Mouse (Mus musculus): Measurements from ENCODE around the gene Lsm7. TPM values are rescaled to one million over a fixed set of nuclear protein-coding genes. Genes with fewer than 3 reads are reported as not detected.

Lsm7 gene
- polyA plus RNA-seq, 1 experiment from 2014 or later, result 325 TPM

GRCm38 (mm10) chr10:80897861-80898510 lies 43.0 kb upstream of the Lsm7 start:
- no peaks in the 10 kb centered on the region for H3K27me3 ChIP-seq
- peak overlapping the region; percentile 36; the same call in 1 of the 2 replicates for H3K9ac ChIP-seq
- peaks cover 24% of the 10 kb centered on the region for H3K4me1 ChIP-seq
- no peak overlapping the region for H3K4me2 ChIP-seq
- H3K9me3 ChIP-seq (replicated peaks), result no peaks in the 10 kb centered on the region
- peaks cover 36% of the 10 kb centered on the region for H3K36me3 ChIP-seq (ENCODE audit: poor library complexity, severe bottlenecking)
- H3K27ac ChIP-seq, result no peak overlapping the region
- ATAC-seq, result no peak
- 34% methylated on average over 41 of the region's 41 CpGs for WGBS
- no peak overlapping the region for H3K4me3 ChIP-seq

GRCm38 (mm10) chr10:80896581-80897485 lies 41.8 kb upstream of the Lsm7 start:
- H3K36me3 ChIP-seq (ENCODE audit: poor library complexity, severe bottlenecking), result peaks cover 25% of the 10 kb centered on the region
- no peaks in the 10 kb centered on the region for H3K27me3 ChIP-seq
- H3K4me2 ChIP-seq, result no peak overlapping the region
- no peak for ATAC-seq
- WGBS, result 71% methylated on average over 24 of the region's 24 CpGs
- H3K4me3 ChIP-seq, result no peak overlapping the region
- no peaks in the 10 kb centered on the region for H3K9me3 ChIP-seq (replicated peaks)
- no peak overlapping the region for H3K27ac ChIP-seq
- H3K4me1 ChIP-seq, result peaks cover 24% of the 10 kb centered on the region
- no peak overlapping the region for H3K9ac ChIP-seq

GRCm38 (mm10) chr10:80895697-80896096 lies 40.7 kb upstream of the Lsm7 start:
- 85% methylated on average over 6 of the region's 6 CpGs for WGBS
- Histone ChIP-seq H3K9me3 (replicated peaks) (no peaks in the 10 kb centered on the region), H3K4me2 (no peak overlapping the region), H3K9ac (no peak overlapping the region), H3K4me3 (no peak overlapping the region), H3K27me3 (no peaks in the 10 kb centered on the region), H3K4me1 (peaks cover 24% of the 10 kb centered on the region), H3K27ac (no peak overlapping the region), H3K36me3 (ENCODE audit: poor library complexity, severe bottlenecking) (peaks cover 21% of the 10 kb centered on the region)
- no peak for ATAC-seq

GRCm38 (mm10) chr10:80895100-80895499 lies 40.1 kb upstream of the Lsm7 start:
- Histone ChIP-seq H3K9me3 (replicated peaks) (no peaks in the 10 kb centered on the region), H3K27ac (no peak overlapping the region), H3K9ac (no peak overlapping the region), H3K27me3 (no peaks in the 10 kb centered on the region), H3K4me2 (no peak overlapping the region), H3K4me3 (no peak overlapping the region), H3K4me1 (peaks cover 24% of the 10 kb centered on the region), H3K36me3 (ENCODE audit: poor library complexity, severe bottlenecking) (peaks cover 21% of the 10 kb centered on the region)
- 91% methylated on average over 7 of the region's 7 CpGs for WGBS
- no peak for ATAC-seq

- H3K4me2 ChIP-seq, result no peak overlapping the region
- H3K27ac ChIP-seq, result no peak overlapping the region
- 75% methylated on average over 11 of the region's 11 CpGs for WGBS
- H3K9me3 ChIP-seq (replicated peaks), result no peaks in the 10 kb centered on the region
- no peak overlapping the region for H3K4me3 ChIP-seq
- H3K36me3 ChIP-seq (ENCODE audit: poor library complexity, severe bottlenecking), result no peaks in the 10 kb centered on the region
- no peaks in the 10 kb centered on the region for H3K4me1 ChIP-seq
- H3K27me3 ChIP-seq, result peaks cover 12% of the 10 kb centered on the region
- no peak overlapping the region for H3K9ac ChIP-seq
- no peak for ATAC-seq
Observed at GRCm38 (mm10) chr10:80887181-80887580, 32.2 kb upstream of the Lsm7 start.

- Histone ChIP-seq H3K9me3 (replicated peaks) (no peaks in the 10 kb centered on the region), H3K4me3 (no peak overlapping the region), H3K27me3 (no peaks in the 10 kb centered on the region), H3K4me2 (no peak overlapping the region), H3K9ac (no peak overlapping the region), H3K27ac (no peak overlapping the region), H3K4me1 (no peaks in the 10 kb centered on the region), H3K36me3 (ENCODE audit: poor library complexity, severe bottlenecking) (no peaks in the 10 kb centered on the region)
- 27% methylated on average over 10 of the region's 10 CpGs for WGBS
- ATAC-seq, result no peak
Observed at GRCm38 (mm10) chr10:80881301-80881700, 26.3 kb upstream of the Lsm7 start.

- Histone ChIP-seq H3K27ac (no peak overlapping the region), H3K4me3 (no peak overlapping the region), H3K4me1 (no peaks in the 10 kb centered on the region), H3K4me2 (no peak overlapping the region), H3K27me3 (no peaks in the 10 kb centered on the region), H3K36me3 (ENCODE audit: poor library complexity, severe bottlenecking) (no peaks in the 10 kb centered on the region), H3K9me3 (replicated peaks) (no peaks in the 10 kb centered on the region), H3K9ac (no peak overlapping the region)
- no peak for ATAC-seq
- WGBS, result 82% methylated on average over 2 of the region's 2 CpGs
Observed at GRCm38 (mm10) chr10:80880901-80881300, 25.9 kb upstream of the Lsm7 start.

GRCm38 (mm10) chr10:80880131-80880641 lies 25.2 kb upstream of the Lsm7 start:
- Histone ChIP-seq H3K4me1 (no peaks in the 10 kb centered on the region), H3K9me3 (replicated peaks) (no peaks in the 10 kb centered on the region), H3K27ac (no peak overlapping the region), H3K27me3 (no peaks in the 10 kb centered on the region), H3K4me3 (no peak overlapping the region), H3K9ac (no peak overlapping the region), H3K36me3 (ENCODE audit: poor library complexity, severe bottlenecking) (no peaks in the 10 kb centered on the region), H3K4me2 (no peak overlapping the region)
- 24% methylated on average over 5 of the region's 5 CpGs for WGBS
- ATAC-seq, result no peak

- WGBS, result 29% methylated on average over 3 of the region's 3 CpGs
- Histone ChIP-seq H3K9ac (0 out of 2 replicates have a peak overlapping the region, but pooled peaks have one; percentile 24), H3K27me3 (peaks cover 8% of the 10 kb centered on the region; the same call in 1 of the 2 replicates), H3K27ac (no peak overlapping the region), H3K36me3 (ENCODE audit: poor library complexity, severe bottlenecking) (no peaks in the 10 kb centered on the region), H3K9me3 (replicated peaks) (no peaks in the 10 kb centered on the region), H3K4me2 (no peak overlapping the region), H3K4me1 (no peaks in the 10 kb centered on the region), H3K4me3 (no peak overlapping the region)
- ATAC-seq, result no peak
Observed at GRCm38 (mm10) chr10:80876594-80876993, 21.6 kb upstream of the Lsm7 start.

GRCm38 (mm10) chr10:80876028-80876427 lies 21.0 kb upstream of the Lsm7 start:
- no peaks in the 10 kb centered on the region for H3K36me3 ChIP-seq (ENCODE audit: poor library complexity, severe bottlenecking)
- H3K9me3 ChIP-seq (replicated peaks), result no peaks in the 10 kb centered on the region
- peak overlapping the region; percentile 24; the same call in 1 of the 2 replicates for H3K9ac ChIP-seq
- peaks cover 8% of the 10 kb centered on the region; the same call in 1 of the 2 replicates for H3K27me3 ChIP-seq
- no peak overlapping the region for H3K27ac ChIP-seq
- no peak overlapping the region for H3K4me2 ChIP-seq
- no peak overlapping the region for H3K4me3 ChIP-seq
- no peaks in the 10 kb centered on the region for H3K4me1 ChIP-seq
- WGBS, result 22% methylated on average over 5 of the region's 5 CpGs
- ATAC-seq, result no peak

GRCm38 (mm10) chr10:80874035-80874434 lies 19.0 kb upstream of the Lsm7 start:
- H3K27ac ChIP-seq, result no peak overlapping the region
- H3K4me3 ChIP-seq, result no peak overlapping the region
- 77% methylated on average over 9 of the region's 9 CpGs for WGBS
- H3K27me3 ChIP-seq, result peaks cover 8% of the 10 kb centered on the region; the same call in 1 of the 2 replicates
- no peaks in the 10 kb centered on the region for H3K36me3 ChIP-seq (ENCODE audit: poor library complexity, severe bottlenecking)
- no peak for ATAC-seq
- H3K4me1 ChIP-seq, result no peaks in the 10 kb centered on the region
- H3K4me2 ChIP-seq, result no peak overlapping the region
- H3K9me3 ChIP-seq (replicated peaks), result no peaks in the 10 kb centered on the region
- H3K9ac ChIP-seq, result no peak overlapping the region

- Histone ChIP-seq H3K27me3 (peaks cover 8% of the 10 kb centered on the region; the same call in 1 of the 2 replicates), H3K9me3 (replicated peaks) (no peaks in the 10 kb centered on the region), H3K4me2 (no peak within 1 kb of the TSS), H3K9ac (no peak within 1 kb of the TSS; the same call in 1 of the 2 replicates), H3K4me3 (no peak within 1 kb of the TSS), H3K36me3 (ENCODE audit: poor library complexity, severe bottlenecking) (peaks cover 21% of the 10 kb centered on the region), H3K4me1 (no peaks in the 10 kb centered on the region), H3K27ac (no peak within 1 kb of the TSS)
- ATAC-seq, result no peak
- WGBS, result 36% methylated on average over 9 of the region's 9 CpGs
Observed at GRCm38 (mm10) chr10:80871581-80871980, 16.6 kb upstream of the Lsm7 start, which contains the start of gene Tmprss9. Gene Tmprss9 (plus strand): TSS chr10:80871848.

All from forebrain, embryonic 13.5 days (tissue).